Mouse (Mus musculus) midbrain, embryonic 13.5 days (tissue): ENCODE data around the gene Cideb. TPM values are rescaled to one million over a fixed set of nuclear protein-coding genes. Genes with fewer than 3 reads are reported as not detected.

ENCODE experiments used
- ATAC-seq: fragments of 200-750 bp; cut with Nextera tagmentation; 2 replicates; pipeline ENCODE4 v1.8.0; 2017; ENCODE audit warnings: mild to moderate bottlenecking, moderate TSS enrichment, moderate library complexity
- H3K27ac ChIP-seq: fragments of 300-500 bp; sonication (generic); 2 replicates; pipeline ENCODE4 v1.5.1; 2015; ENCODE audit warnings: inconsistent platforms, mild to moderate bottlenecking, moderate library complexity
- H3K27me3 ChIP-seq: fragments of 300-500 bp; sonication (generic); 2 replicates; pipeline ENCODE4 v1.6.1; 2015; ENCODE audit warnings: mild to moderate bottlenecking, inconsistent platforms
- H3K36me3 ChIP-seq: fragments of 300-500 bp; sonication (generic); 2 replicates; pipeline ENCODE4 v1.6.1; 2015; ENCODE audit warnings: mild to moderate bottlenecking, inconsistent platforms
- H3K4me1 ChIP-seq: fragments of 300-500 bp; sonication (generic); replicated peaks from 2 replicates; pipeline ENCODE4 v1.6.1; 2015; ENCODE audit warnings: inconsistent platforms
- H3K4me2 ChIP-seq: fragments of 300-500 bp; sonication (generic); replicated peaks from 2 replicates; pipeline ENCODE4 v1.6.1; 2015; ENCODE audit warnings: moderate library complexity, mild to moderate bottlenecking, inconsistent platforms
- H3K4me3 ChIP-seq: fragments of 300-500 bp; sonication (generic); replicated peaks from 2 replicates; pipeline ENCODE4 v1.5.1; 2015; ENCODE audit warnings: mild to moderate bottlenecking, inconsistent platforms
- H3K9ac ChIP-seq: fragments of 300-500 bp; sonication (generic); replicated peaks from 2 replicates; pipeline ENCODE4 v1.6.1; 2015; ENCODE audit warnings: mild to moderate bottlenecking, inconsistent platforms
- H3K9me3 ChIP-seq: fragments of 300-500 bp; sonication (generic); 2 replicates; pipeline ENCODE4 v1.6.1; 2016; ENCODE audit warnings: mild to moderate bottlenecking, inconsistent platforms
- WGBS: fragments of 180-500 bp; shearing (Covaris S2); methylation state at CpG from one replicate; pipeline ENCODE4 v1.1.7; 2015; 5-methylcytosine and 5-hydroxymethylcytosine counted together
- polyA plus RNA-seq: library from polyadenylated mRNA; unstranded; fragments of >200 nt; fragmentation: Nextera tagmentation; extraction: Ambion mirVana; gene quantifications from 2 replicates; pipeline ENCODE4 v1.2.1, GENCODE M21; 2015

Cideb gene
- polyA plus RNA-seq, 1 experiment from 2014 or later = 0.19 TPM

DNA sequence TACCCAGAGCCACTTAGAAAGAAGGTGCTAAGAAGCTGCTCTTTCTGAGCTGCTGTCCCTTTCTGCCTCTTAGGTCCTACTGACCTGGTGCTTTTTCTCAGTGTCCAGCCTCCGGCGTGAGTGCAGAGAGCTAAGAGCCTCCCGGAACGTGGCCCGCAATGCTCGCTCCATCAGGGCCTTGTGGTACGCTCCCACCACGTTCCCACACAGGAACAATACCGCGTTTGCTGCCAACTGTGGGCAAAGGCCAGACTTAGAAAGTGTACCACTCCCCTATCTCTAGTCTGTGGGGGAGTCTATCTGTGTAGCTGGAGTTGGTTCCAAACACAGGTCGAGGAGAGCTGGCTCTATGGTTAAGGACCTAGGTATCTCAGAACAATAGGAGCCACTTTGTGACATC is 22.5 kb upstream of the Cideb start:
- Histone ChIP-seq H3K4me2 (no peak overlapping the region), H3K9me3 (no peaks in the 10 kb centered on the region), H3K4me3 (no peak overlapping the region), H3K9ac (no peak overlapping the region), H3K36me3 (no peaks in the 10 kb centered on the region), H3K4me1 (peaks cover 20% of the 10 kb centered on the region), H3K27ac (no peak overlapping the region), H3K27me3 (peaks cover 44% of the 10 kb centered on the region)
- 80% methylated on average over 11 of the region's 11 CpGs for WGBS
- ATAC-seq = peak; percentile 14; the same call in 1 of the 2 replicates

DNA sequence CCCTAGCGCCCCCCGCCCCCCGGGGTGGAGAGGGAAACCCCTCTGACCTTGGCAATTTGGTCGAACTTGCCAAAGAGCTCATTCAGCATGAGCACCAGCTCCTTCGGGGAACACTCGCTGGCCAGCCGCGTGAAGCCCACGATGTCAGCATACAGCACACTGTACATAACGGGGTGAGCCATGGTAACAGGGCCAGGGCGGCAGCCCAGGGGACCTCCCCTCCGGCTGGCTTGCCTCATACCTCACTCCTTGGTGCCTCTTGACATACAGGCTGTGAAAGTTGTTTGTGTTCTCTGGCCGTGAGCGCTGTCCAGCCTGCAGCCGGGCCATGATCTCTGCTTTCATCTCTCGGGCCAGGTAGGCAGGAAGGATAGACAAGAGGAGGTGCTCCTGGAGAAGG is 21.4 kb upstream of the Cideb start:
- Histone ChIP-seq H3K4me2 (no peak overlapping the region), H3K27me3 (peaks cover 40% of the 10 kb centered on the region), H3K9me3 (no peaks in the 10 kb centered on the region), H3K4me3 (no peak overlapping the region), H3K36me3 (no peaks in the 10 kb centered on the region), H3K4me1 (peaks cover 20% of the 10 kb centered on the region), H3K27ac (no peak overlapping the region), H3K9ac (no peak overlapping the region)
- 72% methylated on average over 16 of the region's 16 CpGs for WGBS
- ATAC-seq = no peak

DNA sequence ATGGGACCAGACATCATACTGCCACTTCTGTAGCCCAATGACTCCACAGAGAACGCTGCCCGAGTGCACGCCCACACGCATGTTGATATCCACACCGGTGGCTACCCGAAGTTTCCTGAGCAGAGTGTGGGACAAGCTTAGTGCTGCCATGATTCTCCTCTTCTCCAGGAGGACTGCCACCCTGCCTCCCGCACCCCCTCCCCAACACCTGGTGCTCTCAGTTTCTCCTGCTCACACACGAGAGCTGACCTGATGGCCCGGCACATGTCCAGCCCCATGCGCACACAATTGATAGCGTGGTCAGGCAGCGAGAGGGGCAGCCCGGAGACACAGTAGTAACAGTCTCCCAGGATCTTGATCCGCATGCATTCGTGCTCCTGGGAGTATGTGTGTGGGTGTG is 20.4 kb upstream of the Cideb start:
- no peaks in the 10 kb centered on the region for H3K36me3 ChIP-seq
- peaks cover 16% of the 10 kb centered on the region for H3K4me1 ChIP-seq
- no peak for ATAC-seq
- WGBS = 94% methylated on average over 15 of the region's 15 CpGs
- H3K4me2 ChIP-seq = no peak overlapping the region
- no peak overlapping the region for H3K9ac ChIP-seq
- H3K4me3 ChIP-seq = no peak overlapping the region
- H3K27me3 ChIP-seq = peaks cover 36% of the 10 kb centered on the region
- H3K9me3 ChIP-seq = no peaks in the 10 kb centered on the region
- no peak overlapping the region for H3K27ac ChIP-seq

DNA sequence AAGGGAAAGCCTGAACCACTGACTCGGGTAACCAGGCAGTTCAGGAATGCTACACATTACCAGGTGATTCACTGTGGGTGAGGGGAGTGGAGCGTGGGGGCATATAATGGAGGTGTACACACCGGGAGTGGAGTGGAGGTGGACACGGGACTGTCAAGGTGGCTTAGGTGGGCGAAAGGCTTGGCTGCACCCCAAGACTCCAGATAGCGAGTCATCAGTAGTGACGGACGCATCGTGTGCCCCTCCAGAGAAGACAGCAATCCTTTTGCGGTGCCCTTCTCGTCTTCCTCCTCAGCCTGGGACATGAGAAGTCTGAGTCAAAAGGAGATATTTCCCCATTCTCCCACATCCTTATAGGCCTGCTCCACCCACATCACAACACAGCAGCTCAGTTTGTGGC is 19.5 kb upstream of the Cideb start:
- no peak overlapping the region for H3K4me3 ChIP-seq
- H3K4me2 ChIP-seq = no peak overlapping the region
- no peak overlapping the region for H3K27ac ChIP-seq
- H3K27me3 ChIP-seq = peaks cover 33% of the 10 kb centered on the region
- H3K9ac ChIP-seq = no peak overlapping the region
- peaks cover 9% of the 10 kb centered on the region; the same call in 1 of the 2 replicates for H3K4me1 ChIP-seq
- H3K36me3 ChIP-seq = no peaks in the 10 kb centered on the region
- no peaks in the 10 kb centered on the region for H3K9me3 ChIP-seq
- 91% methylated on average over 11 of the region's 11 CpGs for WGBS
- ATAC-seq = no peak

DNA sequence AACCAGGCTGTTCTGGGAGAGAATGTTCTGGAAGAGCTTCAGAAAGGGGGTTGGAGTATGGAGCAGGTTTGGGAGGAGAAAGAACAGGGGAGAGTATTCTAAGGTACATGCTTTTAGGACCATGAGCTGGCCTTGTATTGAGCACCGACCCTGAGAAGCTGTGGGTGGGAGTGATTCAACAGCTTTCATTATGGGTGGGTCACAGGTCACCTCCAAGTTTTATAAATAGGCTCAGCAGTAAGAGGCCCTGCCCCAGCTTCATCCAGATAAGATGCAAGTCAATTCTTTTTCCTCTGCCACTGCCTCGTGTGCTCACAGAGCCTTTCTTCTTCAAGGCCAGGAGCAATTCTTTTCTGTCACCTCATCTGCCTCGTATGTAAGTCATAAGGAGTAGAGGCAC is 18.9 kb upstream of the Cideb start:
- H3K36me3 ChIP-seq = no peaks in the 10 kb centered on the region
- H3K9ac ChIP-seq = no peak overlapping the region
- peaks cover 27% of the 10 kb centered on the region for H3K27me3 ChIP-seq
- 55% methylated on average over 3 of the region's 3 CpGs for WGBS
- no peaks in the 10 kb centered on the region for H3K9me3 ChIP-seq
- no peak overlapping the region for H3K4me2 ChIP-seq
- H3K4me3 ChIP-seq = no peak overlapping the region
- peaks cover 9% of the 10 kb centered on the region; the same call in 1 of the 2 replicates for H3K4me1 ChIP-seq
- no peak for ATAC-seq
- H3K27ac ChIP-seq = no peak overlapping the region

DNA sequence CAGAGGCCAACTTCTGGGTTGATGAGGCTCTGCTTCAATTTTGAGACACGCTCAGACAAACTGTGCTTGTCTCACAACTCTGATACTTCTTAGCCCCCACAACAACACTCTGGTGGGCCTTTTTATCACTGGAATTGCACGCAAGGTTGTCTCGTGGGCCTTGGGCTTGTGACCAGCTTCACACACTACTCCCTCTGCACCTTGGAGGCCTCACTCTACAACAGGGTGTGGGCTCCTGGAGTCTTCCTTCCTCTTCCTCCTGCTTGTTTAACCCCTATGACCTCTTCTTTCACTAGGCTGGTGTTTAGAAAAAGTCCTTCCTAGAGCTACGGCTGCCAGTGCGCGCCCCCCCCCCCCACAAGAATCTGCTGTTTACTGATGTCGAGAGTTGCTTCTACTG is 18.5 kb upstream of the Cideb start:
- no peak for ATAC-seq
- Histone ChIP-seq H3K4me3 (no peak overlapping the region), H3K9me3 (no peaks in the 10 kb centered on the region), H3K27ac (no peak overlapping the region), H3K36me3 (no peaks in the 10 kb centered on the region), H3K27me3 (peaks cover 22% of the 10 kb centered on the region), H3K4me2 (no peak overlapping the region), H3K4me1 (peaks cover 8% of the 10 kb centered on the region; the same call in 1 of the 2 replicates), H3K9ac (no peak overlapping the region)
- WGBS = 73% methylated on average over 7 of the region's 7 CpGs

DNA sequence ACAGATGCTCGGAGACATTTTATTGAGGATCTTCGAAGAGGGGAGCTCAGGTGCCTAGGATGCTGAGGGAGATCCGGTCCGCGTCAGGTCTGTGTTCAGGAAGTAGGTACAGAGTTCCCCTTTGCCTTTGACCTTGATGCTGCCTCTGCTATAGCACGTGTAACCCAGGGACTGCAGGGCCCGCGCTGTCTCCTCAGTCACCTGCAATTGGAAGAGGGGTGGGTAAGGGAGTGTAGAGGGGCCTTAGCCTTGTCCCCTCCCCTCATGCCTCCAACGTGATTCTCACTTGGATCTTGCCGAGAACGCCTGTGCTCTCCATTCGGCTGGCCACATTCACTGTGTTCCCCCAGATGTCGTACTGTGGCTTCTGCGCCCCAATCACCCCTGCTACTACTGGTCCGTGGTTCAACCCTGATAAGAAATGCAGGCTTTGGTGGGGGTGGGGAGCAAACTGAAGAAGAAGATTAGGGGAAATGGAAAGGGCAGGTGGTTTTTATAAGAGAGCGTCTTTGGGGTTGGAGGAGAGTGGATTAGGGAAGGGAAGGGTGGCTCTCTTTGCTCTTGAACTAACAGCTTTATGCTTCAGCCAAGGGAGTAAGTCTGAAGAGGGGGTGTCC is 10.9 kb upstream of the Cideb start:
- no peaks in the 10 kb centered on the region for H3K9me3 ChIP-seq
- H3K4me2 ChIP-seq = no peak overlapping the region
- H3K4me1 ChIP-seq = 0 out of 2 replicates have a peak, but pooled peaks cover 6% of the 10 kb centered on the region
- ATAC-seq = no peak
- peaks cover 68% of the 10 kb centered on the region for H3K27me3 ChIP-seq
- no peak overlapping the region for H3K9ac ChIP-seq
- WGBS = 75% methylated on average over 16 of the region's 16 CpGs
- no peak overlapping the region for H3K27ac ChIP-seq
- H3K36me3 ChIP-seq = no peaks in the 10 kb centered on the region
- H3K4me3 ChIP-seq = no peak overlapping the region

DNA sequence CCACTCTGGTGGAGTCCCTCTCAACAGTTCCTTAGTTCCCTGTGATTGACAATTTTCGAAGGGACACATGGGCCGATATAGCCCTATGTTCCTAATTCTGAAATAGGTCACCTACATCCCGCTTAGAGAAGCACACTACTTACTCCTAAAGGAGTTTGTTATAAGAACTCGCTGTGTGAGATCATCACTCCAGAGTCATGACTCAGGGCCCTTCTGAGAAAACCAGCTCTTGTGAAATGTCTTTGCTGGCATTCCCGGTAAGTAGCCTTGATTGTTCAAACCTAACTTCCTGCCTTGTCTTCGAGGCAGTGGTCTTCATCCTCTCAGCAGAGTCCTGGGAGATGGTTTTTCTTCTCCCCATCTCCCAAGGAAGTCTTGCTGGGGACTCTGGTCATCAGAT is 10.3 kb upstream of the Cideb start:
- no peak overlapping the region for H3K4me3 ChIP-seq
- whole genome bisulfite sequencing = 92% methylated on average over 6 of the region's 6 CpGs
- no peaks in the 10 kb centered on the region for H3K9me3 ChIP-seq
- H3K9ac ChIP-seq = no peak overlapping the region
- peaks cover 72% of the 10 kb centered on the region for H3K27me3 ChIP-seq
- H3K4me1 ChIP-seq = 0 out of 2 replicates have a peak, but pooled peaks cover 6% of the 10 kb centered on the region
- no peaks in the 10 kb centered on the region for H3K36me3 ChIP-seq
- ATAC-seq = no peak
- no peak overlapping the region for H3K4me2 ChIP-seq
- no peak overlapping the region for H3K27ac ChIP-seq

DNA sequence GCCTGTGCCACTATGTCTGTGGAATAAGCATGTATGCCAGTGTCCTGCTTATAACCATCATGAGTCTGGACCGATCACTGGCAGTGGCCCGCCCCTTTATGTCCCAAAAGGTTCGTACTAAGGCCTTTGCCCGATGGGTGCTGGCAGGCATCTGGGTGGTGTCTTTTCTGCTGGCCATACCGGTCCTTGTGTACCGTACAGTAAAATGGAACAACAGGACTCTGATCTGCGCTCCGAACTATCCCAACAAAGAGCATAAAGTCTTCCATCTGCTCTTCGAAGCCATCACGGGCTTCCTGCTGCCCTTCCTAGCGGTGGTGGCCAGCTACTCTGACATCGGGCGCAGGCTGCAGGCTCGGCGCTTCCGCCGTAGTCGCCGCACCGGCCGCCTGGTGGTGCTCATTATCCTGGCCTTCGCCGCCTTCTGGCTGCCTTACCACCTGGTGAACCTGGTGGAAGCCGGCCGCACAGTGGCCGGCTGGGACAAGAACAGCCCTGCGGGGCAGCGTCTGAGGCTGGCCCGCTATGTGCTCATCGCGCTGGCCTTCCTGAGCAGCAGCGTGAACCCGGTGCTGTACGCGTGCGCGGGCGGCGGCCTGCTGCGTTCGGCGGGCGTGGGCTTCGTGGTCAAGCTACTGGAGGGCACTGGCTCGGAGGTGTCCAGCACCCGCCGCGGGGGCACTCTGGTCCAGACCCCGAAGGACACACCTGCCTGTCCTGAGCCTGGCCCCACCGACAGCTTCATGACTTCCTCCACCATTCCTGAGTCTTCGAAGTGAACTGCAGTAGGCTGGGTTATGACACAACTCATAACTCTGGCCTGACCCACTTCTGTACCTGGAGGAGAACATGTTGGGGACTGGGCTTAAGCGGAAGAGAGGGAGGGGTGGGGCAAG is 9.5 kb upstream of the Cideb start:
- H3K4me3 ChIP-seq = peak overlapping the region; percentile 45
- peak overlapping the region; percentile 76 for H3K4me2 ChIP-seq
- peak; percentile 85 for ATAC-seq
- H3K9me3 ChIP-seq = no peaks in the 10 kb centered on the region
- H3K4me1 ChIP-seq = peaks cover 7% of the 10 kb centered on the region
- H3K27me3 ChIP-seq = peaks cover 75% of the 10 kb centered on the region
- no peaks in the 10 kb centered on the region for H3K36me3 ChIP-seq
- 12% methylated on average over 52 of the region's 52 CpGs for WGBS
- H3K27ac ChIP-seq = no peak overlapping the region
- peak overlapping the region; percentile 60 for H3K9ac ChIP-seq

DNA sequence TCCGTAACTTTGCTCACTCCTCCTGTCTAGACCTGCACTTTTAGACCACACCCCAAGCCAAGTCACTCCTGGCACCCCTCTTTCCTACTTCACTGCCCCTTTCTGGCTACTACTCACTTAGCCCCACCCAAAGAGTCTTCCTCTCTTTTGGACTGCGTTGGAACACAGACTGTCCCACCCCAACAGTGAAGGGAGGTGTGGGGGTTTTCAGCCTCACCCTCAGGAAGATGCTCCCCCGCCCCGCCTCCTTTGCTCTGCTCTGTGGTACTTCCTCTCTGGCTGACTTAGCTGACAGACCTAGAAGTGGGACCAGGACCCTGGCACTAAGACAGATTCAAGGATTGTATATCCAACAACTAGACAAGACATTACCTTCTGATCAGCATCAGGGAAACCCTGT is 7.4 kb upstream of the Cideb start, which contains the start of gene Ltb4r1:
TSS of gene Ltb4r1 (plus strand) at position 267 of the 400 bp plus-strand sequence.
- H3K9me3 ChIP-seq = no peaks in the 10 kb centered on the region
- WGBS = 75% methylated on average over 4 of the region's 4 CpGs
- ATAC-seq = no peak
- H3K4me1 ChIP-seq = peaks cover 20% of the 10 kb centered on the region
- no peaks in the 10 kb centered on the region for H3K36me3 ChIP-seq
- H3K4me3 ChIP-seq = no peak within 1 kb of the TSS
- H3K27ac ChIP-seq = no peak within 1 kb of the TSS
- peaks cover 92% of the 10 kb centered on the region for H3K27me3 ChIP-seq
- no peak within 1 kb of the TSS for H3K4me2 ChIP-seq
- no peak within 1 kb of the TSS for H3K9ac ChIP-seq

DNA sequence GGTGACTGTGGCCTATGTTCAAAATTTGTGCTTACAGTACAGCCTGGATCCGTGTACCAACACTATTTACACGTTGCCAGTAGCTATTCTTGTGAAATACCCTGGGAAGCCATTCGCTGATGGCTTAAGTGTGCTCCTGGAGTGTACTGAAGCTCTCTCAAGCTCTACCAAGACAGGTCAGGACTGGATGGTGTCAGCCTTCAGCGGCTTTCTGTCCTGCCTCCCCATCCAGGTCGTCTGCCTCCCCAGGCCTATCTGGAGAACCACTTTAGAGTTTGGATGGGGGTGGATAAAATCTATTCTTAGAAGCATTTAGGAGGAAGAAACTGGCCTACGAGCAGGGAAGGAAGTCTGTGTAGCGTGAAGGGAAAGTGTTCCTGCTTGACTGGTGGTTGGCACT is 4.9 kb upstream of the Cideb start:
- Histone ChIP-seq H3K4me3 (peak overlapping the region; percentile 51; the same call in 1 of the 2 replicates), H3K36me3 (no peaks in the 10 kb centered on the region), H3K9ac (no peak overlapping the region), H3K27me3 (peaks cover 72% of the 10 kb centered on the region), H3K4me2 (no peak overlapping the region), H3K27ac (no peak overlapping the region), H3K9me3 (no peaks in the 10 kb centered on the region), H3K4me1 (peaks cover 22% of the 10 kb centered on the region)
- WGBS = 65% methylated on average over 7 of the region's 7 CpGs
- no peak for ATAC-seq
